Mouse (Mus musculus) G1E (cell line): ENCODE data around the gene Nkx2-3.

ENCODE experiments used
- CTCF ChIP-seq: IDR thresholded peaks from 2 replicates; pipeline ENCODE4 v1.5.1; 2012; ENCODE audit warnings: low read depth, low read length, inconsistent platforms, mixed read lengths
- GATA1 ChIP-seq: IDR thresholded peaks from 2 replicates; pipeline ENCODE4 v1.6.1; 2012; ENCODE audit warnings: borderline replicate concordance, low read length, inconsistent platforms, mixed read lengths

DNA sequence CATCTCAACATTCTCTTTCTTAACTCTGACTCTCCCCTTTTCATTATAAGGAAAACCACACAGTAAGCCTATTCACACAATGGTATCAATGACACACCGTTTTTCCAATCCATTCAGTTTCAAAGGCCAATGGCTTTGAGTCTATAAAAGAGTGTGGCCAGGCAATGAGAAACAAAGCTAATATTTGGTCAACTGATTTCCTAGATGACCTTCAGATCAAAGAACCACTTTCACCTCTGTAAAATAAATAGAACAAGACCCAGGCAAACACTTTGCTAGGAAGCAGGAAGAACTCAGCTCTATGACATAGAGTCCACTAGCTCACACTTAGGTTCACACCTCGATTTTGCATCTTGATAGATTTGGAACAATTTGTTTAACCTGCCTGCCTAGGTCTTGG is 30.9 kb upstream of the Nkx2-3 start:
- TF ChIP-seq CTCF (no peak), GATA1 (no peak)
